ENCODE assay signal across 19 mouse cellular contexts in genomic region chr3:39888376-39888775, GRCm38 (mm10).
DNase-seq lines count a peak whose midpoint lies in the region; ATAC-seq and TF ChIP-seq lines count a peak whose summit lies in the region.
"Had no signal": no experiment of that assay in that cellular context is flagged by ENCODE, and none has a peak within 500 bp of the region (broad histone marks: within the 10 kb centered on the region; RNA-seq: fewer than 3 reads in every experiment).

No protein-coding gene starts in this region.

- no peak overlapping the region for H3K4me2 ChIP-seq in forebrain, embryonic 16.5 days (ENCODE audit: low read length)
- no peak overlapping the region for H3K4me2 ChIP-seq in forebrain, embryonic 11.5 days (ENCODE audit: low read depth, low read length, severe bottlenecking)
- H3K4me2 ChIP-seq in lung, postnatal 0 days (replicated peaks; ENCODE audit: low read depth, low read length) = no peak overlapping the region
- H3K4me2 ChIP-seq: heart, embryonic 13.5 days; midbrain, embryonic 12.5 days; neural tube, embryonic 12.5 days had no signal

- H3K27me3 ChIP-seq in forebrain, embryonic 16.5 days (replicated peaks; ENCODE audit: control insufficient read depth, insufficient read depth, low read length) = no peaks in the 10 kb centered on the region
- H3K27me3 ChIP-seq in forebrain, embryonic 11.5 days (ENCODE audit: control insufficient read depth, insufficient read depth, low read length) = no peaks in the 10 kb centered on the region
- H3K27me3 ChIP-seq in lung, postnatal 0 days (replicated peaks; ENCODE audit: insufficient read depth, low read length) = no peaks in the 10 kb centered on the region
- H3K27me3 ChIP-seq: heart, embryonic 13.5 days; midbrain, embryonic 12.5 days; neural tube, embryonic 12.5 days had no signal

- WGBS in forebrain, embryonic 16.5 days = 74% methylated on average over 5 of the region's 5 CpGs
- WGBS in forebrain, embryonic 11.5 days = 99% methylated on average over 5 of the region's 5 CpGs
- 81% methylated on average over 5 of the region's 5 CpGs for WGBS in lung, adult 2 months
- WGBS in lung, postnatal 0 days = 70% methylated on average over 5 of the region's 5 CpGs

- TF ChIP-seq POLR2A in lung, adult 2 months (IDR thresholded peaks at IDR 0.05; ENCODE audit: borderline replicate concordance, extremely low read depth, low read depth, low read length) = no peak

- DNase-seq in forebrain, embryonic 11.5 days (ENCODE audit: low spot score) = no peak
- DNase-seq in lung, adult 18-20 months = peak; percentile 16 to 32
- DNase-seq in lung, adult 2 months = no peak
- peak; percentile 81 for DNase-seq in lung, postnatal 0 days (ENCODE audit: low spot score)
- DNase-seq in yolk sac, embryonic 10.5 days (ENCODE audit: low spot score) = peak; percentile 10
- no peak for DNase-seq in layer of hippocampus, postnatal 14 days (ENCODE audit: low spot score in 2 of 2)
- DNase-seq: cerebellum, postnatal 25 days; gastrocnemius, adult 2 months; heart, adult 18-20 months; layer of hippocampus, postnatal 36 days; right cerebral cortex, adult 18-20 months; thymus, postnatal 14 days had no signal

- no peak overlapping the region for H3K27ac ChIP-seq in forebrain, embryonic 16.5 days (ENCODE audit: low read length)
- no peak overlapping the region for H3K27ac ChIP-seq in forebrain, embryonic 11.5 days (ENCODE audit: low read depth, low read length)
- H3K27ac ChIP-seq in lung, postnatal 0 days (ENCODE audit: low read length) = no peak overlapping the region
- H3K27ac ChIP-seq: gastrocnemius, adult 2 months; heart, embryonic 13.5 days; kidney, postnatal 0 days; midbrain, embryonic 12.5 days; neural tube, embryonic 12.5 days had no signal

- H3K36me3 ChIP-seq in forebrain, embryonic 16.5 days (ENCODE audit: control insufficient read depth, insufficient read depth) = no peaks in the 10 kb centered on the region
- H3K36me3 ChIP-seq in forebrain, embryonic 11.5 days (ENCODE audit: control insufficient read depth, insufficient read depth, low read length) = no peaks in the 10 kb centered on the region
- H3K36me3 ChIP-seq in lung, postnatal 0 days (ENCODE audit: insufficient read depth, low read length) = no peaks in the 10 kb centered on the region
- H3K36me3 ChIP-seq: heart, embryonic 13.5 days; midbrain, embryonic 12.5 days; neural tube, embryonic 12.5 days had no signal

- ATAC-seq in forebrain, embryonic 16.5 days = peak; percentile 54; the same call in 1 of the 2 replicates
- ATAC-seq in forebrain, embryonic 11.5 days (replicated peaks; ENCODE audit: low FRiP score) = no peak
- peak; percentile 90 for ATAC-seq in lung, postnatal 0 days
- ATAC-seq: hindbrain, embryonic 16.5 days; intestine, postnatal 0 days had no signal

- H3K9ac ChIP-seq in forebrain, embryonic 16.5 days (replicated peaks; ENCODE audit: low read depth, low read length) = no peak overlapping the region
- no peak overlapping the region for H3K9ac ChIP-seq in forebrain, embryonic 11.5 days (ENCODE audit: low read length)
- H3K9ac ChIP-seq in lung, postnatal 0 days (replicated peaks; ENCODE audit: low read depth) = no peak overlapping the region
- H3K9ac ChIP-seq: heart, embryonic 13.5 days; midbrain, embryonic 12.5 days; neural tube, embryonic 12.5 days had no signal

- TF ChIP-seq EP300 in lung, postnatal 0 days (IDR thresholded peaks at IDR 0.05) = 0 out of 2 replicates have a peak, but pooled peaks have one; percentile 24

- peaks cover 2% of the 10 kb centered on the region; the same call in 1 of the 2 replicates for H3K4me1 ChIP-seq in forebrain, embryonic 16.5 days (replicated peaks; ENCODE audit: control insufficient read depth, insufficient read depth, low read length)
- H3K4me1 ChIP-seq in forebrain, embryonic 11.5 days (replicated peaks; ENCODE audit: control insufficient read depth, insufficient read depth, low read length) = no peaks in the 10 kb centered on the region
- no peaks in the 10 kb centered on the region for H3K4me1 ChIP-seq in lung, adult 2 months (ENCODE audit: control insufficient read depth, insufficient read depth, low read length)
- H3K4me1 ChIP-seq in lung, postnatal 0 days (ENCODE audit: insufficient read depth, low read depth, low read length) = no peaks in the 10 kb centered on the region
- H3K4me1 ChIP-seq: neural tube, embryonic 12.5 days had no signal

- H3K9me3 ChIP-seq in forebrain, embryonic 16.5 days (ENCODE audit: control insufficient read depth, low read length) = no peaks in the 10 kb centered on the region
- H3K9me3 ChIP-seq in forebrain, embryonic 11.5 days (ENCODE audit: control insufficient read depth, low read length) = no peaks in the 10 kb centered on the region
- H3K9me3 ChIP-seq in lung, postnatal 0 days (ENCODE audit: low read length) = no peaks in the 10 kb centered on the region
- H3K9me3 ChIP-seq: heart, embryonic 13.5 days; midbrain, embryonic 12.5 days; neural tube, embryonic 12.5 days had no signal

- TF ChIP-seq CTCF in lung, adult 2 months (IDR thresholded peaks at IDR 0.05; ENCODE audit: insufficient read depth, low read length) = no peak
- TF ChIP-seq CTCF in lung, postnatal 0 days (IDR thresholded peaks at IDR 0.05) = no peak

- no peak overlapping the region for H3K4me3 ChIP-seq in forebrain, embryonic 16.5 days (replicated peaks; ENCODE audit: low read length)
- no peak overlapping the region for H3K4me3 ChIP-seq in forebrain, embryonic 11.5 days (ENCODE audit: low read depth, low read length)
- no peak overlapping the region for H3K4me3 ChIP-seq in lung, adult 2 months (replicated peaks; ENCODE audit: extremely low read depth, low read depth, low read length)
- no peak overlapping the region for H3K4me3 ChIP-seq in lung, postnatal 0 days (ENCODE audit: low read depth, low read length)
- H3K4me3 ChIP-seq: gastrocnemius, adult 2 months; heart, embryonic 13.5 days; midbrain, embryonic 12.5 days; neural tube, embryonic 12.5 days had no signal

Comparison
In these comparisons a context has a peak if more than half of its experiments do, and no peak if none do; other contexts are left out.
1. DNase-seq: peak in lung, adult 18-20 months (2 of 2), lung, postnatal 0 days (single experiment) and yolk sac, embryonic 10.5 days (single experiment); none in forebrain, embryonic 11.5 days (single experiment), lung, adult 2 months (single experiment) and layer of hippocampus, postnatal 14 days (0 of 2).